Mouse (Mus musculus) CH12.LX (cell line): Measurements from ENCODE around the gene Git2. TPM values are rescaled to one million over a fixed set of nuclear protein-coding genes. Genes with fewer than 3 reads are reported as not detected.

Experiments used
- DNase-seq: peaks from one replicate; pipeline ENCODE4 v3.0.0-alpha.2; 2013; ENCODE audit errors: extremely low read depth
- H3K27ac ChIP-seq: 2 replicates; pipeline ENCODE4 v1.5.1; 2012; ENCODE audit warnings: low read depth, mild to moderate bottlenecking, control low read depth, moderate library complexity; ENCODE audit not compliant: insufficient read depth
- H3K27me3 ChIP-seq: replicated peaks from 2 replicates; pipeline ENCODE3; 2012; ENCODE audit warnings: inconsistent platforms
- H3K36me3 ChIP-seq, 2 experiments: replicated peaks in 1 of 2; 2 replicates each; pipeline versions ENCODE3 to v1.6.1; 2012; ENCODE audit warnings: inconsistent platforms in 1 of 2, low read length in 1 of 2, mild to moderate bottlenecking in 1 of 2, mixed read lengths in 1 of 2, moderate library complexity in 1 of 2; ENCODE audit not compliant: control insufficient read depth in 1 of 2, insufficient read depth in 1 of 2
- H3K4me1 ChIP-seq, 2 experiments: 2 replicates each; pipeline ENCODE4 v1.6.1; 2012; ENCODE audit warnings: inconsistent platforms in 1 of 2, moderate library complexity in 1 of 2; ENCODE audit not compliant: insufficient read depth in 2 of 2, control insufficient read depth in 1 of 2
- H3K4me2 ChIP-seq: 2 replicates; pipeline ENCODE4 v1.6.1; 2012; ENCODE audit warnings: low read depth, mild to moderate bottlenecking, control low read depth; ENCODE audit not compliant: poor library complexity, insufficient read depth, severe bottlenecking
- H3K4me3 ChIP-seq, 3 experiments: fragments of 150-350 bp in 1 of 3; sonication (generic) in 1 of 3; replicated peaks in 1 of 3; 2 replicates each; pipeline versions ENCODE3 to v1.5.1; 2011 to 2012; ENCODE audit warnings: low read depth in 2 of 3, low read length in 2 of 3, mild to moderate bottlenecking in 2 of 3, moderate library complexity in 2 of 3, control low read depth in 1 of 3, improper control_type of control experiment in 1 of 3, inconsistent platforms in 1 of 3, mixed read lengths in 1 of 3; ENCODE audit not compliant: poor library complexity in 1 of 3
- H3K79me2 ChIP-seq: replicated peaks from 2 replicates; pipeline ENCODE4 v1.6.1; 2012; ENCODE audit warnings: mild to moderate bottlenecking, moderate library complexity; ENCODE audit not compliant: control insufficient read depth, poor library complexity, insufficient read depth, severe bottlenecking; ENCODE audit errors: extremely low read depth
- H3K9ac ChIP-seq: 2 replicates; pipeline ENCODE4 v1.6.1; 2012; ENCODE audit warnings: low read depth, mild to moderate bottlenecking, control low read depth, moderate library complexity; ENCODE audit not compliant: insufficient read depth
- H3K9me3 ChIP-seq: replicated peaks from 2 replicates; pipeline ENCODE3; 2012; ENCODE audit warnings: low read length, inconsistent platforms, mixed read lengths
- BHLHE40 ChIP-seq: IDR thresholded peaks from 2 replicates; pipeline ENCODE4 v1.6.1; 2011; ENCODE audit warnings: mild to moderate bottlenecking, low read depth, low read length, improper control_type of control experiment
- CTCF ChIP-seq, 2 experiments: IDR thresholded peaks in 1 of 2; conservative IDR thresholded peaks in 1 of 2; 2 replicates each; pipeline ENCODE4 v1.5.1; 2011 to 2012; ENCODE audit warnings: low read depth in 2 of 2, low read length in 2 of 2, improper control_type of control experiment in 1 of 2, inconsistent platforms in 1 of 2, mild to moderate bottlenecking in 1 of 2, moderate library complexity in 1 of 2
- ETS1 ChIP-seq: conservative IDR thresholded peaks from 2 replicates; pipeline ENCODE4 v1.6.1; 2012; ENCODE audit warnings: low read depth, mild to moderate bottlenecking, inconsistent platforms, low read length, improper control_type of control experiment, moderate library complexity
- KAT2A ChIP-seq: IDR thresholded peaks from 2 replicates; pipeline ENCODE4 v1.6.1; 2012; ENCODE audit warnings: low read length, improper control_type of control experiment, inconsistent platforms; ENCODE audit not compliant: insufficient replicate concordance
- RAD21 ChIP-seq: IDR thresholded peaks from 2 replicates; pipeline ENCODE4 v1.6.1; 2011; ENCODE audit warnings: low read depth, mild to moderate bottlenecking, low read length, improper control_type of control experiment, moderate library complexity
- SMC3 ChIP-seq: IDR thresholded peaks from 2 replicates; pipeline ENCODE4 v1.6.1; 2011; ENCODE audit warnings: low read depth, low read length, improper control_type of control experiment
- UBTF ChIP-seq: IDR thresholded peaks from 2 replicates; pipeline ENCODE4 v1.6.1; 2012; ENCODE audit warnings: low read depth, mild to moderate bottlenecking, inconsistent platforms, low read length, improper control_type of control experiment, moderate library complexity
- ZKSCAN1 ChIP-seq: IDR thresholded peaks from 2 replicates; pipeline ENCODE4 v1.6.1; 2012; ENCODE audit warnings: low read depth, inconsistent platforms, low read length, improper control_type of control experiment, borderline replicate concordance
- ZMIZ1 ChIP-seq: IDR thresholded peaks from 2 replicates; pipeline ENCODE4 v1.6.1; 2012; ENCODE audit warnings: low read depth, mild to moderate bottlenecking, inconsistent platforms, low read length, improper control_type of control experiment
- dilution Hi-C: fragments of 300-500 bp; cut with MboI; formaldehyde crosslinking; loops from 2 replicates; pipeline ENCODE4 v1.14.3; 2020; ENCODE audit warnings: low sequenced_read_pairs; ENCODE audit not compliant: extremely low pct_unique_long_range_greater_than_20kb, extremely low pct_ligation_motif_present
- in situ Hi-C: fragments of 300-500 bp; cut with MboI; formaldehyde crosslinking; loops from 3 replicates; pipeline ENCODE4 v1.14.3; 2019; ENCODE audit warnings: low sequenced_read_pairs, low pct_ligation_motif_present, low pct_unique_long_range_greater_than_20kb, mixed read lengths
- polyA plus RNA-seq: library from polyadenylated mRNA; unstranded; fragments of >175 nt; gene quantifications from 2 replicates; pipeline ENCODE4 v1.2.1, GENCODE M21; 2012; ENCODE audit warnings: low read depth; ENCODE audit not compliant: insufficient read length
- total RNA-seq, 2 experiments: library from RNA; depleted of rRNA; stranded (reverse); fragments of 300-350 nt in 1 of 2; fragments of >200 nt in 1 of 2; gene quantifications; 2 replicates each; pipeline ENCODE4 v1.2.3; 2012 to 2014

The Git2 gene
- total and polyA plus RNA-seq, 3 experiments: 12.3 to 29.4 (median 22.1) TPM

- TF ChIP-seq BHLHE40: peak; percentile 72
- peak; percentile 36; the same call in 1 of the 2 replicates for TF ChIP-seq ETS1
- TF ChIP-seq ZMIZ1: no peak
- no peak for TF ChIP-seq UBTF
- no peak for TF ChIP-seq RAD21
- dilution Hi-C loops: no loop called here
- H3K36me3 ChIP-seq: peaks cover 75 to 92% of the 10 kb centered on the region in 2 experiments
Measured at GRCm38 (mm10) chr5:114731969-114732368, 43.3 kb downstream of the Git2 start.

GRCm38 (mm10) chr5:114731498-114731897 lies 43.8 kb downstream of the Git2 start:
- Histone ChIP-seq H3K4me1 (peaks cover 0 to 31% of the 10 kb centered on the region in 2 experiments; a peak in 2 of 4 replicates), H3K4me3 (no peak overlapping the region), H3K79me2 (no peaks in the 10 kb centered on the region), H3K27me3 (no peaks in the 10 kb centered on the region), H3K27ac (no peak overlapping the region), H3K36me3 (peaks cover 70 to 90% of the 10 kb centered on the region in 2 experiments), H3K9ac (no peak overlapping the region), H3K9me3 (no peaks in the 10 kb centered on the region), H3K4me2 (no peak overlapping the region)
- TF ChIP-seq RAD21: peak; percentile 36
- peak; percentile 84 for TF ChIP-seq ZKSCAN1
- TF ChIP-seq SMC3: peak; percentile 18; the same call in 1 of the 2 replicates
- peak in 1 of 2 experiments; percentile 44; a peak in 2 of 4 replicates for TF ChIP-seq CTCF (conservative IDR thresholded peaks at IDR 0.05 in 1 of 2, IDR thresholded peaks at IDR 0.05 in 1 of 2; ENCODE audit: low read depth in 2 of 2, low read length in 2 of 2)
- no peak for TF ChIP-seq KAT2A
- in situ Hi-C loops (no loop called here), dilution Hi-C loops (no loop called here)
- DNase-seq: no peak

More at GRCm38 (mm10) chr5:114731969-114732368, 43.3 kb downstream of the Git2 start:
- H3K9me3 ChIP-seq: no peaks in the 10 kb centered on the region
- in situ Hi-C loops: no loop called here
- peak; percentile 60 for DNase-seq
- H3K4me2 ChIP-seq: no peak overlapping the region
- H3K4me3 ChIP-seq: no peak overlapping the region
- no peak overlapping the region for H3K27ac ChIP-seq
- H3K27me3 ChIP-seq: no peaks in the 10 kb centered on the region
- H3K9ac ChIP-seq: no peak overlapping the region
- no peaks in the 10 kb centered on the region for H3K79me2 ChIP-seq
- peaks cover 0 to 31% of the 10 kb centered on the region in 2 experiments; a peak in 2 of 4 replicates for H3K4me1 ChIP-seq

- peaks cover 0 to 31% of the 10 kb centered on the region in 2 experiments; a peak in 2 of 4 replicates for H3K4me1 ChIP-seq
- peaks cover 70 to 90% of the 10 kb centered on the region in 2 experiments for H3K36me3 ChIP-seq
- H3K4me2 ChIP-seq: no peak overlapping the region
- H3K9ac ChIP-seq: no peak overlapping the region
- no peak overlapping the region for H3K27ac ChIP-seq
- no peak for DNase-seq
- dilution Hi-C loops: no loop called here
- H3K4me3 ChIP-seq: no peak overlapping the region
- TF ChIP-seq BHLHE40: 0 out of 2 replicates have a peak, but pooled peaks have one; percentile 13
- TF ChIP-seq ZKSCAN1: no peak
- peak; percentile 55; the same call in 1 of the 2 replicates for TF ChIP-seq ETS1
- TF ChIP-seq RAD21: no peak
- TF ChIP-seq, all 38 proteins: peak for 2
- Histone ChIP-seq H3K27me3 (no peaks in the 10 kb centered on the region), H3K9me3 (no peaks in the 10 kb centered on the region), H3K79me2 (no peaks in the 10 kb centered on the region)
- in situ Hi-C loops: no loop called here
Measured at GRCm38 (mm10) chr5:114730129-114730528, 45.2 kb downstream of the Git2 start.
